Mouse (Mus musculus): ENCODE results near the gene 1810010D01Rik. TPM values are rescaled to one million over a fixed set of nuclear protein-coding genes. Genes with fewer than 3 reads are reported as not detected.

Gene 1810010D01Rik
- total RNA-seq, 2 experiments from 2014 or later, result 0.31 TPM; not detected in 1

- DNase-seq, result no peak
These were observed 34.4 kb downstream of the 1810010D01Rik start for GRCm38 (mm10) chr7:145173563-145173962.

- DNase-seq, result peak; percentile 18
These were observed 34.8 kb downstream of the 1810010D01Rik start for GRCm38 (mm10) chr7:145173116-145173515.

- DNase-seq, result no peak
These were observed 38.2 kb downstream of the 1810010D01Rik start for GRCm38 (mm10) chr7:145169703-145170102.

GRCm38 (mm10) chr7:145159283-145160240, 48.4 kb downstream of the 1810010D01Rik start:
- peak; percentile 62 for DNase-seq

Other genes starting within 250 kb of the 1810010D01Rik start
- gene Tpcn2, start 75.9 kb upstream of the 1810010D01Rik start, total RNA-seq (2021), result 1 to 10 TPM; 7.0 to 9.8 TPM
- 1 to 10 TPM; 4.2 to 4.9 TPM for gene Mrgprf, start 92.7 kb upstream of the 1810010D01Rik start, total RNA-seq (2021)
- gene Mrgprd, start 106.7 kb upstream of the 1810010D01Rik start, total RNA-seq (2021), result not detected